Mouse (Mus musculus) thymus, adult 2 months (tissue): ENCODE data around the gene Olfr832.
"Not testable (repeated sequence)": the region's sequence is repeated elsewhere in the genome, so short reads cannot be mapped to it uniquely, and the experiment has no call there.

Experiments
- CTCF ChIP-seq: fragments of 200-500 bp; IDR thresholded peaks from 2 replicates; pipeline ENCODE4 v1.5.1; 2012; ENCODE audit warnings: mild to moderate bottlenecking, control low read depth, low read length, moderate library complexity, borderline replicate concordance; ENCODE audit not compliant: control insufficient read depth, poor library complexity, insufficient read depth; ENCODE audit errors: extremely low read depth
- POLR2A ChIP-seq: fragments of 200-500 bp; IDR thresholded peaks from 2 replicates; pipeline ENCODE4 v1.6.1; 2012; ENCODE audit warnings: mild to moderate bottlenecking, low read length, control low read depth, moderate library complexity; ENCODE audit not compliant: control insufficient read depth, poor library complexity, insufficient read depth; ENCODE audit errors: extremely low read depth

DNA sequence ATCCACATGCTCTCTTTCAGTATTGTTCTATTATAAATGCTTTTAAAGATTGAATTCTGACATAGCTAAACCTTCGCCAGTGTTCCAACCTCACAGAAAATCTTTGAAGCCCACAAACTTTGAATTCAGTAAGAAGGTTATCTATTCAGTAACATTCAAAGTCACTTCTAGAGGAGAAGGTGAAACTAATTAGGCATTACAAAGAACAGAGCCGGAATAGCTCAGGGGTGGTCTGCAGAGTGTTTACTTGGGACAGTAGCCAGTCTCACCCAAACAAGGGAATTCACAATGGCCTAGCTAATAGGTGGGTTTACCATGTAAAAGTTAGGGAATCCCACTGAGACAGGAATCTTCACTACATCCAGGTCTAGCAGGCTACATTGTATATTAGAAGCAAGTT lies 29.2 kb upstream of the Olfr832 start:
- not testable (repeated sequence) for TF ChIP-seq POLR2A, CTCF
